Mouse (Mus musculus): Measurements from ENCODE around the gene Gm5771. TPM values are rescaled to one million over a fixed set of nuclear protein-coding genes. Genes with fewer than 3 reads are reported as not detected.
"Not testable (repeated sequence)": the region's sequence is repeated elsewhere in the genome, so short reads cannot be mapped to it uniquely, and the experiment has no call there.

Gene Gm5771
- not detected in 2 replicates for polyA plus RNA-seq (2016; fragmentation: Nextera tagmentation; extraction: Ambion mirVana)

DNA sequence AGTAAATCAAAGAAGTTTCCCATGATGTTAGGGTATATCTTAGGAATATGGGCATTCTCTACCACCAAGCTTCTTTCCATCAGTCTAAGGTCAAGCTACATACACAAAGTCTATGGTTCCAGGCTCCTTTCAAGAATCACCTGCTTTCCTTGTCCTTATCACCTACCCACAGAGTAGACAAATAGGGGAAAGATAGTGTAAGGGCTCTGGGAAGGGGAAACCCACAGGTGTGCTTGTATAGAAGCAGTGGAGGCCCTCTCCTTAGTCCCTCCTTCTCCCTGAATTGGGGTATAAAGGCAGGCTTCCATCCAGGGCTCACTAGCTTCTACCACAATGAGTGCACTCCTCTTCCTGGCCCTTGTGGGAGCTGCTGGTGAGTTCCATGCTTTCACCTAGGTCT, at the start of gene Gm5771:
Gm5771 (plus strand) TSS at position 301 of the 400 bp plus-strand sequence.
- H3K4me3 ChIP-seq; H3K27ac ChIP-seq; H3K9ac ChIP-seq; H3K4me1 ChIP-seq; H3K36me3 ChIP-seq; H3K27me3 ChIP-seq; H3K9me3 ChIP-seq; ATAC-seq (ENCODE audit: insufficient number of reproducible peaks, insufficient read depth, low FRiP score, low TSS enrichment); H3K4me2 ChIP-seq (replicated peaks): not testable (repeated sequence)

DNA sequence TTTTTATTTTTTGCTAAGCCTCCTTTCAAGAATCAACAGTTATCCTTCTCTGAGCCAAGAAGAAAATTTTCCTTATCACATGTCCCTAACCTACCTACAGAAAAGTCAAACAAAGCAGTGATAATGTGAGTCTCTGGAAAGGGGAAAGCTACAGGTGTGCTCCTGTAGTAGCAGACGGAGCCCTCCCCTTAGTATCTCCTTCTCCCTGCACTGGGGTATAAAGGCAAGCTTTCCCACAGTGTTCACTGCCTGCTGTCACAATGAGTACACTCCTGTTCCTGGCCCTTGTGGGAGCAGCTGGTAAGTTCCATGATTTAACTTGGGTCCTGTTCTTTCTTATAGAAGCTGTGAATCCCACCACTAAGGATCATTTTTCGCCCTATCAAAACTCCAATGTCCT, 38.2 kb upstream of the Gm5771 start, which contains the start of gene Try10:
Try10 (plus strand) TSS at position 174 of the 400 bp plus-strand sequence.
- no peak within 1 kb of the TSS for H3K4me2 ChIP-seq (replicated peaks)
- no peak within 1 kb of the TSS for H3K4me3 ChIP-seq
- H3K27me3 ChIP-seq: no peaks in the 10 kb centered on the region
- H3K27ac ChIP-seq: no peak within 1 kb of the TSS
- H3K9ac ChIP-seq: no peak within 1 kb of the TSS
- H3K9me3 ChIP-seq: no peaks in the 10 kb centered on the region
- H3K4me1 ChIP-seq: no peaks in the 10 kb centered on the region
- ATAC-seq (ENCODE audit: insufficient number of reproducible peaks, insufficient read depth, low FRiP score, low TSS enrichment): no peak
- H3K36me3 ChIP-seq: no peaks in the 10 kb centered on the region
- 83% methylated on average over 2 of the region's 2 CpGs for WGBS

DNA sequence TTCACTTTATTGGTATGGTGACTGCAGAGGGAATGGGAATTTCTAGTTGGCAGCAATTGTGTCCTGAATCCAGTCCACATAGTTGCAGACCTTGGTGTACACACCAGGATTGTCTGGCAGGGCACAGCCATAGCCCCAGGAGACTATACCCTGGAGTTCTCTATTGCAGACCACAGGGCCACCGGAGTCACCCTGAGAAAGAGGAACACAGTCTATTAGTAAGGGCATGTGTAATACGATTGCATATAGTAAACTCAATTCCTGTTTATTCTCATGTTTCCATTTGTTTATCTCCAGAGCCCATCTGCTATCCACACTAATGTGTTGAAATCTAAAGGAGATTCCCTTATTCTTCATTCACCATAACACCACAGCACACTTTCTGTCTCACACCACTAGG, 18.4 kb upstream of the Gm5771 start:
- not testable (repeated sequence) for H3K9me3 ChIP-seq; ATAC-seq (ENCODE audit: insufficient number of reproducible peaks, insufficient read depth, low FRiP score, low TSS enrichment); H3K36me3 ChIP-seq; H3K27me3 ChIP-seq; H3K4me1 ChIP-seq; H3K4me3 ChIP-seq; H3K27ac ChIP-seq; H3K4me2 ChIP-seq (replicated peaks); H3K9ac ChIP-seq
- WGBS: 72% methylated on average over 2 of the region's 2 CpGs

DNA sequence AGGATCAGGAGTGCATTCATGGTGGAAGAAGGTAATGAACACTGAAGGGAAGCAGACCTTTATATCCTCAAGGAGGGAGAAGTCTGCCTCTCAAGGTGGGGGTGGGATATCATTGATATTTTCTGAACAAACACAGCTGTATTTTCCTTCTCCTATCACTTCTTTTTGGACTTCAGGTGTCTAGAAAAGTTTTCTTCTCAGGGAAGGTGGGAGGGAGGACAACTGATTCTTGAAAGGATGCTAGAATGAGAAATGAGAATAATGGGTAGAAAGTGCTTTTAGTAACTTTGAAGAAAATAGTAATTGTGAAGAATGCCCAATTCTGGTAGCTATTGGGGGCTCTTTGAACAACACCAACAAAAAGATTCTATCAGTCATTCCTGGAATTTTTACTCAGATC, 14.6 kb upstream of the Gm5771 start, which contains the start of gene Prss3:
Prss3 (minus strand) TSS at position 101 of the 400 bp plus-strand sequence.
- not testable (repeated sequence) for H3K4me1 ChIP-seq; H3K4me3 ChIP-seq; H3K27me3 ChIP-seq; ATAC-seq (ENCODE audit: insufficient number of reproducible peaks, insufficient read depth, low FRiP score, low TSS enrichment); H3K4me2 ChIP-seq (replicated peaks); H3K9ac ChIP-seq; H3K27ac ChIP-seq; H3K36me3 ChIP-seq; H3K9me3 ChIP-seq

DNA sequence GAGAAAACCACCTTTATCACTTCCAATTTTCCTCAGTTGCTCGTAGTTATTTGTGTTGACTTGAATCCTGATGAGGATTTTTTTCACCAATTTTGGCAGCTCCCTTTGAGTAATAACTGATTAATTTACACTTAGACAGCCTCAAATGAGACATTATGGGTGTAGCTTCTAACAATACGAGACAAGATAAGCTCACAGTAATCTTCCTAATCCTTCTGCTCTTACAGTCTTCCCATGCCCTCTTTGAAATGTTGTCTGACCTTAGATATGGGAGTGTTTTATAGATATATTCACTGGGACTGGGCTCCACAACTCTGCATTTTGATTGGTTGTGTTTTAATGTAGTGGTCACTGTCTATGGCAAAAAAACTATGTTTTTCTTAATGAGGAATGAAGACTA, 5.4 kb upstream of the Gm5771 start:
- 78% methylated on average over 2 of the region's 2 CpGs for WGBS
- Histone ChIP-seq H3K4me2 (replicated peaks) (no peak overlapping the region), H3K4me1 (no peaks in the 10 kb centered on the region), H3K9ac (no peak overlapping the region), H3K27me3 (no peaks in the 10 kb centered on the region), H3K36me3 (no peaks in the 10 kb centered on the region), H3K27ac (no peak overlapping the region), H3K4me3 (no peak overlapping the region), H3K9me3 (no peaks in the 10 kb centered on the region)
- ATAC-seq (ENCODE audit: insufficient number of reproducible peaks, insufficient read depth, low FRiP score, low TSS enrichment): no peak

DNA sequence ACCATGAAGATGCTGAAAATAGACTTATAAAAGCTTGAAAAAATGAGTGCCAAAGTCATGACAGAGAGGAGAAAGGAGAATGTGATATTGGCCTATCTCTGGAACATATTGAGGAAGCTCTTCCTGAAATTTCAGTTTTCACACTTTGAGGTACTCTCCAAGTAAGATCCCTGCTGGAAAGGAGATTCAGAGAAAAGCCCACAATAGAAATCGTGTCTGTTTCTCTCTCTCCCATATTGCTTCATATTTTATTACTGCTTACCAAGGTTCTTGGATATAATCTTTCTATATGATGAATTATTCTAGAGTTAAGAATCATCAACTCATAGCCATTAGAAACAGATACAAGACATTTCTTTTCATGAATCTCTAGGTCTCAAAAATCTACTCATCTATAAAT, 516 bp upstream of the Gm5771 start:
- not testable (repeated sequence) for H3K9ac ChIP-seq; H3K4me3 ChIP-seq; H3K27ac ChIP-seq; H3K9me3 ChIP-seq; H3K36me3 ChIP-seq; H3K4me2 ChIP-seq (replicated peaks); H3K4me1 ChIP-seq; H3K27me3 ChIP-seq; ATAC-seq (ENCODE audit: insufficient number of reproducible peaks, insufficient read depth, low FRiP score, low TSS enrichment)
- WGBS: 62% methylated on average over 1 of the region's 1 CpGs

DNA sequence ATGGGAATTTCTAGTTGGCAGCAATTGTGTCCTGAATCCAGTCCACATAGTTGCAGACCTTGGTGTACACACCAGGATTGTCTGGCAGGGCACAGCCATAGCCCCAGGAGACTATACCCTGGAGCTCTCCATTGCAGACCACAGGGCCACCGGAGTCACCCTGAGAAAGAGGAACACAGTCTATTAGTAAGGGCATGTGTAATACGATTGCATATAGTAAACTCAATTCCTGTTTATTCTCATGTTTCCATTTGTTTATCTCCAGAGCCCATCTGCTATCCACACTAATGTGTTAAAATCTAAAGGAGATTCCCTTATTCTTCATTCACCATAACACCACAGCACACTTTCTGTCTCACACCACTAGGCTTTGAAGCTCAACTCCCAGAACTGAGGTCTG, 50.1 kb downstream of the Gm5771 start:
- not testable (repeated sequence) for H3K9me3 ChIP-seq; H3K4me1 ChIP-seq; H3K9ac ChIP-seq; ATAC-seq (ENCODE audit: insufficient number of reproducible peaks, insufficient read depth, low FRiP score, low TSS enrichment); H3K27me3 ChIP-seq; H3K4me2 ChIP-seq (replicated peaks); H3K36me3 ChIP-seq; H3K27ac ChIP-seq; H3K4me3 ChIP-seq
- WGBS: 85% methylated on average over 2 of the region's 2 CpGs

DNA sequence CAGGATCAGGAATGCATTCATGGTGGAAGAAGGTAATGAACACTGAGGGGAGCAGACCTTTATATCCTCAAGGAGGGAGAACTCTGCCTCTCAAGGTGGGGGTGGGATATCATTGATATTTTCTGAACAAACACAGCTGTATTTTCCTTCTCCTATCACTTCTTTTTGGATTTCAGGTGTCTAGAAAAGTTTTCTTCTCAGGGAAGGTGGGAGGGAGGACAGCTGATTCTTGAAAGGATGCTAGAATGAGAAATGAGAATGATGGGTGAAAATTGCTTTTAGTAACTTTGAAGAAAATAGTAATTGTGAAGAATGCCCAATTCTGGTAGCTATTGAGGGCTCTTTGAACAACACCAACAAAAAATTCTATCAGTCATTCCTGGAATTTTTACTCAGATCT, 53.9 kb downstream of the Gm5771 start, which contains the start of gene Gm10334:
Gm10334 (minus strand) TSS at position 101 of the 400 bp plus-strand sequence.
- H3K9me3 ChIP-seq; H3K27ac ChIP-seq; H3K4me1 ChIP-seq; H3K36me3 ChIP-seq; H3K4me3 ChIP-seq; ATAC-seq (ENCODE audit: insufficient number of reproducible peaks, insufficient read depth, low FRiP score, low TSS enrichment); H3K27me3 ChIP-seq; H3K4me2 ChIP-seq (replicated peaks); H3K9ac ChIP-seq: not testable (repeated sequence)

Other genes starting within 250 kb of the Gm5771 start
- not detected in 2 replicates for gene Try4, start 90.1 kb upstream of the Gm5771 start, polyA plus RNA-seq (2016; fragmentation: Nextera tagmentation; extraction: Ambion mirVana)
- gene Try5, start 75.5 kb upstream of the Gm5771 start, polyA plus RNA-seq (2016; fragmentation: Nextera tagmentation; extraction: Ambion mirVana): not detected in 2 replicates
- not detected in 2 replicates for gene Try10, start 38.3 kb upstream of the Gm5771 start, polyA plus RNA-seq (2016; fragmentation: Nextera tagmentation; extraction: Ambion mirVana)
- gene Prss3, start 14.7 kb upstream of the Gm5771 start, polyA plus RNA-seq (2016; fragmentation: Nextera tagmentation; extraction: Ambion mirVana): 0.23 TPM in 1 of 2 replicates, not detected in the other
- gene Gm10334, start 53.8 kb downstream of the Gm5771 start, polyA plus RNA-seq (2016; fragmentation: Nextera tagmentation; extraction: Ambion mirVana): 0.34 and 0.60 TPM in 2 replicates
- gene Prss1, start 66.6 kb downstream of the Gm5771 start, polyA plus RNA-seq (2016; fragmentation: Nextera tagmentation; extraction: Ambion mirVana): not detected in 2 replicates
- not detected in 2 replicates for gene Prss2, start 129.4 kb downstream of the Gm5771 start, polyA plus RNA-seq (2016; fragmentation: Nextera tagmentation; extraction: Ambion mirVana)
- 25.9 and 27.2 TPM in 2 replicates for gene Ephb6, start 213.1 kb downstream of the Gm5771 start, polyA plus RNA-seq (2016; fragmentation: Nextera tagmentation; extraction: Ambion mirVana)
- gene Trpv6, start 244.0 kb downstream of the Gm5771 start, polyA plus RNA-seq (2016; fragmentation: Nextera tagmentation; extraction: Ambion mirVana): 0.55 and 1.2 TPM in 2 replicates

Measured in embryonic facial prominence, embryonic 12.5 days (tissue).